Mouse (Mus musculus) E14TG2a.4 (cell line): ENCODE data around the gene Tprkb.

Source experiments
- CTCF ChIP-seq: conservative IDR thresholded peaks from 2 replicates; pipeline ENCODE4 v1.5.1; 2014; ENCODE audit warnings: low read length
- POU5F1 ChIP-seq: IDR thresholded peaks from 2 replicates; pipeline ENCODE4 v1.6.1; 2014; ENCODE audit warnings: low read length, borderline replicate concordance

DNA sequence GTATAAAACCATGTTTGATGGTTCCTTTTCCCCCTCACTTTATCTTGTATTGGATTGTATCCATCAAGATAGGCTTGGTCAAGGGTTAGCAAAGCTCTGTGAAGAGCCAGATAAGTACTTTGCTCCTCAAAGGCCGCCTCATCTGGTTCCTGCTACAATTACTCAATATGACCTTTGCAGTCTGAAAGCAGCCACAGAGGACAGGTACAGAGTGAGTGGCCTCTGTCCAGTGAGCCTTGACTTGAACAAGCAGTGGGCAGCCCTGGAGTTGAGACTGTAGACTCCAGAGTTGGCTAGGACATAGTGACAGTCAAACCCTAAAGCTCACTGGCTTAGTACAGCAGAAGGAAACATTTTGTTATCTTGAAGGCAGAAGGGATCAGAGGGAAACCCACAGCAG, 17.6 kb downstream of the Tprkb start:
- no peak for TF ChIP-seq CTCF
- TF ChIP-seq POU5F1 = no peak
